Mouse (Mus musculus) olfactory bulb, adult 2 months (tissue): ENCODE results near the gene Vangl1.

Source experiments
- CTCF ChIP-seq: fragments of 200-500 bp; IDR thresholded peaks from 2 replicates; pipeline ENCODE4 v1.5.1; 2012; ENCODE audit warnings: low read depth, mild to moderate bottlenecking, low read length, moderate library complexity; ENCODE audit not compliant: insufficient read depth
- POLR2A ChIP-seq: fragments of 200-500 bp; IDR thresholded peaks from 2 replicates; pipeline ENCODE4 v1.6.1; 2012; ENCODE audit warnings: mild to moderate bottlenecking, low read depth, low read length, moderate library complexity; ENCODE audit not compliant: insufficient read depth

GRCm38 (mm10) chr3:102142947-102143346 lies 61.5 kb downstream of the Vangl1 start:
- TF ChIP-seq POLR2A (no peak), CTCF (no peak)
